Mouse (Mus musculus) small intestine, adult 2 months (tissue): ENCODE results near the gene Nadk. TPM values are rescaled to one million over a fixed set of nuclear protein-coding genes. Genes with fewer than 3 reads are reported as not detected.
"Not testable (repeated sequence)": the region's sequence is repeated elsewhere in the genome, so short reads cannot be mapped to it uniquely, and the experiment has no call there.

ENCODE experiments used
- H3K27ac ChIP-seq: fragments of 200-500 bp; 2 replicates; pipeline ENCODE4 v1.5.1; 2012; ENCODE audit warnings: low read depth, low read length, control low read depth, inconsistent platforms; ENCODE audit not compliant: insufficient read depth
- H3K27me3 ChIP-seq: fragments of 200-500 bp; 2 replicates; pipeline ENCODE4 v1.6.1; 2012; ENCODE audit warnings: mild to moderate bottlenecking, moderate library complexity, low read length, inconsistent platforms; ENCODE audit not compliant: control insufficient read depth, insufficient read depth
- H3K36me3 ChIP-seq: fragments of 200-500 bp; 2 replicates; pipeline ENCODE4 v1.6.1; 2012; ENCODE audit warnings: mild to moderate bottlenecking, low read length, control low read depth, inconsistent platforms; ENCODE audit not compliant: control insufficient read depth, insufficient read depth
- H3K4me1 ChIP-seq: fragments of 200-500 bp; 2 replicates; pipeline ENCODE4 v1.6.1; 2012; ENCODE audit warnings: low read length, inconsistent platforms, mixed read lengths; ENCODE audit not compliant: control insufficient read depth, insufficient read depth, insufficient read length
- H3K4me3 ChIP-seq: fragments of 200-500 bp; 2 replicates; pipeline ENCODE4 v1.5.1; 2012; ENCODE audit warnings: low read depth, mild to moderate bottlenecking, control low read depth, inconsistent platforms, low read length, moderate library complexity
- CTCF ChIP-seq: fragments of 200-500 bp; IDR thresholded peaks from 2 replicates; pipeline ENCODE4 v1.5.1; 2012; ENCODE audit warnings: low read depth, mild to moderate bottlenecking, control low read depth, inconsistent platforms, low read length, moderate library complexity, mixed read lengths; ENCODE audit not compliant: insufficient replicate concordance, insufficient read length; ENCODE audit errors: extremely low read depth
- POLR2A ChIP-seq: fragments of 200-500 bp; IDR thresholded peaks from 2 replicates; pipeline ENCODE4 v1.6.1; 2012; ENCODE audit warnings: low read depth, mild to moderate bottlenecking, control low read depth, inconsistent platforms, low read length, moderate library complexity
- WGBS: fragments of 180-500 bp; shearing (Covaris S2); methylation state at CpG from one replicate; pipeline ENCODE4 v1.1.7; 2018; 5-methylcytosine and 5-hydroxymethylcytosine counted together
- polyA plus RNA-seq: library from polyadenylated mRNA; depleted of rRNA; stranded (reverse); fragments of >200 nt; gene quantifications from 2 replicates; pipeline ENCODE4 v1.2.3, GENCODE M21; 2012

Gene Nadk
- polyA plus RNA-seq, 1 experiment: 135 TPM

- Histone ChIP-seq H3K4me3 (no peak overlapping the region), H3K27me3 (no peaks in the 10 kb centered on the region), H3K36me3 (no peaks in the 10 kb centered on the region), H3K27ac (peak overlapping the region; percentile 76; the same call in 1 of the 2 replicates), H3K4me1 (peaks cover 30% of the 10 kb centered on the region; the same call in 1 of the 2 replicates)
- TF ChIP-seq POLR2A (no peak), CTCF (no peak)
- 83% methylated on average over 6 of the region's 6 CpGs for WGBS
These were observed 7.6 kb downstream of the Nadk start for GRCm38 (mm10) chr4:155569818-155570217.

GRCm38 (mm10) chr4:155570315-155570714, 8.1 kb downstream of the Nadk start:
- H3K27ac ChIP-seq: peak overlapping the region; percentile 76

GRCm38 (mm10) chr4:155571442-155571841, 9.3 kb downstream of the Nadk start:
- no peaks in the 10 kb centered on the region for H3K27me3 ChIP-seq
- no peak for TF ChIP-seq CTCF
- TF ChIP-seq POLR2A: no peak
- no peak overlapping the region for H3K4me3 ChIP-seq
- peaks cover 32% of the 10 kb centered on the region; the same call in 1 of the 2 replicates for H3K4me1 ChIP-seq
- peak overlapping the region; percentile 64 for H3K27ac ChIP-seq
- peaks cover 2% of the 10 kb centered on the region; the same call in 1 of the 2 replicates for H3K36me3 ChIP-seq
- WGBS: 28% methylated on average over 2 of the region's 2 CpGs

More at GRCm38 (mm10) chr4:155570315-155570714, 8.1 kb downstream of the Nadk start:
- H3K27me3 ChIP-seq, H3K4me3 ChIP-seq, H3K36me3 ChIP-seq: not testable (repeated sequence)
- WGBS: 31% methylated on average over 11 of the region's 11 CpGs
- peaks cover 32% of the 10 kb centered on the region; the same call in 1 of the 2 replicates for H3K4me1 ChIP-seq

- 90% methylated on average over 2 of the region's 2 CpGs for WGBS
- H3K4me3 ChIP-seq: no peak overlapping the region
These were observed 11.0 kb downstream of the Nadk start for GRCm38 (mm10) chr4:155573155-155573554.

GRCm38 (mm10) chr4:155573876-155574275, 11.7 kb downstream of the Nadk start:
- H3K27ac ChIP-seq: peak overlapping the region; percentile 17; the same call in 1 of the 2 replicates
- 81% methylated on average over 9 of the region's 9 CpGs for WGBS
- peaks cover 29% of the 10 kb centered on the region; the same call in 1 of the 2 replicates for H3K4me1 ChIP-seq

More at GRCm38 (mm10) chr4:155573155-155573554, 11.0 kb downstream of the Nadk start:
- TF ChIP-seq CTCF: no peak
- no peak for TF ChIP-seq POLR2A
- peaks cover 32% of the 10 kb centered on the region; the same call in 1 of the 2 replicates for H3K4me1 ChIP-seq
- no peaks in the 10 kb centered on the region for H3K27me3 ChIP-seq
- H3K36me3 ChIP-seq: peaks cover 9% of the 10 kb centered on the region
- no peak overlapping the region for H3K27ac ChIP-seq

GRCm38 (mm10) chr4:155574931-155575330, 12.8 kb downstream of the Nadk start:
- Histone ChIP-seq H3K4me1 (peaks cover 24% of the 10 kb centered on the region; the same call in 1 of the 2 replicates), H3K4me3 (no peak overlapping the region), H3K27ac (no peak overlapping the region), H3K27me3 (no peaks in the 10 kb centered on the region), H3K36me3 (peaks cover 22% of the 10 kb centered on the region)
- WGBS: 51% methylated on average over 11 of the region's 11 CpGs
- TF ChIP-seq POLR2A (no peak), CTCF (no peak)

More at GRCm38 (mm10) chr4:155573876-155574275, 11.7 kb downstream of the Nadk start:
- peaks cover 16% of the 10 kb centered on the region for H3K36me3 ChIP-seq
- no peaks in the 10 kb centered on the region for H3K27me3 ChIP-seq
- no peak overlapping the region for H3K4me3 ChIP-seq
- TF ChIP-seq CTCF: no peak
- TF ChIP-seq POLR2A: no peak

- WGBS: 78% methylated on average over 8 of the region's 8 CpGs
- H3K27me3 ChIP-seq: no peaks in the 10 kb centered on the region
- TF ChIP-seq CTCF (no peak), POLR2A (no peak)
- no peak overlapping the region for H3K4me3 ChIP-seq
- peaks cover 22% of the 10 kb centered on the region; the same call in 1 of the 2 replicates for H3K4me1 ChIP-seq
- H3K27ac ChIP-seq: no peak overlapping the region
- H3K36me3 ChIP-seq: peaks cover 24% of the 10 kb centered on the region
These were observed 13.3 kb downstream of the Nadk start for GRCm38 (mm10) chr4:155575521-155575920.
